Mouse (Mus musculus): Measurements from ENCODE around the gene Clip4.
A peak's percentile ranks its signal among the peaks of the same experiment; 100 is the strongest.
"Not testable (repeated sequence)": the region's sequence is repeated elsewhere in the genome, so short reads cannot be mapped to it uniquely, and the experiment has no call there.

Clip4 gene

GRCm38 (mm10) chr17:71768173-71768572 lies at the start of gene Clip4:
TSS of gene Clip4 (plus strand) at chr17:71768473.
- not testable (repeated sequence) for DNase-seq

DNA sequence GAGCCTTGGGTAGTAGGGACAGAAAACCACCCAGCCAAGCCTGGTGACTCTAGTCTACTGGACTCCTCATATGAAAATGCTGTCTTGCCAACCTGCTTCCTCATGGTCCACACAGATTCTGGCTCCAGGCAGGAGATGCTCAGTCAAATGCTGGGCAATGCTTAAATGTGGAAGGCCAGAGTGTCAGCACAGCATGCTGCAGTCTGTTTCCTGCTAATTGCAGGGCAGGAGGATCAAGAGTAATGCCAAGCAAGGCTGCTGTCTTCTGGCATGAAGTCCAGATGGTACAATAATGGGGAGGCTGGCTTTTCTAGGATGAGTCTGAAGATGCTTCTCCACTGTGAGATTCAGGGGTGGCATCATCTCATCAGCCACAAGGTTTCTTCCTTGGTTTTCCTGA lies 47.8 kb upstream of the Clip4 start:
- no peak for DNase-seq

DNA sequence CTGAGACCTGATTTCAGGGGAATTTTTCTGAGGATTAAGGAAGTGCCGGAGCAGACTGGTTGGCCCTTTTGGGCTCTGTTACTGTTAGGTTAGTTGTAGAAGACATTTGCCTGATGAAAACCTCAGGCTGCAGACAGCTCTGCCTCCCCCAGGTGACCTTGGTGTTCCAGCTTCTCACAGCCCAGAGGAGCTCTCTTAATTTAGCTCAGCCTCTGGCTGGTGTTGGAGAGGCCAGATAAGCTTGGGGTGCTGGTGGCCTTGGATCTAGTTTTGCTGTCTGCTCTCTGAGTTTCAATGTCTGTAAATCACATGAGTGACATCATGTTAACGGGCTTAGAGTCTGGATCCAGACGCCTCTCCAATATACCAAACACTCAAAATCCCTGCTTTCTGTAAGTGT lies 47.3 kb upstream of the Clip4 start:
- DNase-seq, result no peak

DNA sequence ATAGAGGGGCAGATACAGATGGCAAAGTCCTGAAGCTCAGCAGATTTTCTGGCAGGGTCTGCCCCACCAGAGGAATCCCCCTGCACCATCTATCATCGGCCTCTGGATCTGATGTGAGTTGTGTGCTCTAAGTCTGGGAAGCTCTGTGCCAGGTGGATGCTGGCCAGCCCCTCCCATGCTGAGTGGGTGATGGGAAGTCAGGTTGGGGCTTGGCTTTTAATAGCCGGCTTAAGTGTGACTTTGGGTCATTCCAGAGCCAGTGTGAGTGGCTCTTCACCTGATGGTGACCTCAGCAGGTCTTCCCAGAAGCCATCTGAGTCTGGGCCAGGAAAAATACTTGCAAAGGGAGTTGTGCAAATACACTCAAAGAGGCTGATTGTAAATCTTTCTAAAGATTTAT lies 37.6 kb upstream of the Clip4 start:
- DNase-seq, result peak; percentile 78 to 89

GRCm38 (mm10) chr17:71736442-71736841 lies 31.8 kb upstream of the Clip4 start:
- DNase-seq, result no peak

GRCm38 (mm10) chr17:71742156-71742555 lies 26.1 kb upstream of the Clip4 start:
- no peak for DNase-seq

- DNase-seq, result peak; percentile 34 to 57
Observed at GRCm38 (mm10) chr17:71742935-71743334, 25.3 kb upstream of the Clip4 start.

GRCm38 (mm10) chr17:71746114-71746513 lies 22.2 kb upstream of the Clip4 start:
- no peak for DNase-seq

DNA sequence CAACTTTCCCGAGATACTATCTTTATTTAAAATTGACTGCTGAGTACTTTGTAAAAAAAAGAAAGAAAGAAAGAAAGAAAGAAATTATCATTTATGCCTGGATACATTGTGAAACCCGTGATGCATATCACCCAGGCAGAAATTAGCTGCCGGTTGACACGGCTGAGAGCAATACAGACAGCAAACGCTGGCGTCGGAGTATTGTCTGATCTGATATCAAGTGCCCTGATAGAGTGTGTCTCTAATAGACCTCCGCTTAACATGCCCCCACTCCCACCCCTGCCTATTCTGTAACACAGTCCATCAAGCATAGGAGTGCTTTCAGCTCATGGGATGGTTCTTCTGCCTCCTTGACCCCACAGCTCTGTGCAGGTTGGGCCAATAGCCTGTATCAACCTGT lies 20.7 kb upstream of the Clip4 start:
- no peak for DNase-seq

DNA sequence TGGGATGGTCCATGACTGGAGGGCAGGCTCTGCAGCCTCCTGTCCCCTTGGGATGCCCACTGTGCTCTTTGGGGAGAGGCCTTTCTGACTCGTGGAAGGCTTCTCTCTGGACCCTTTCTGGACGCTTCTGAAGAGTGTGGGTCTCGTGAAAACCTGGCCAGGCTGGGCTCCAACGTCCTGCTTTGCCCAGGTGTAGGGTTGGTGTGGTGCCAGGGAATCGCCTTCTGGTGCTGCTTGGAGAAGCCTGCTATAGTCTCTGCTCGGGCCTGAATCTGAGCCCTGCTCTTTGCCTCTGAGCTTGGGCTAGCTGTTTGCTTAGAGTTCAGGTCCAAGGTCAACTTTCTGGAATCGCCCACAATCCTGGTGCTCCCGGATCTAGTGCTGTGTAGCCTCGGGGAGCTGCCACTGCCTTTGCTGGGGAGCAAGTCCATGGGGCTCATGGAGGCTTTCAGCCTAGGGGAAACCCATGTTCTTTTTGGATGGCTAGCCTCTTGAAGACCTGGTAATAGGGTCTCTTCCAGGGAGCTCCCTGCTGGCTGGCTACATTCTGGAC lies 18.6 kb upstream of the Clip4 start:
- no peak for DNase-seq

DNA sequence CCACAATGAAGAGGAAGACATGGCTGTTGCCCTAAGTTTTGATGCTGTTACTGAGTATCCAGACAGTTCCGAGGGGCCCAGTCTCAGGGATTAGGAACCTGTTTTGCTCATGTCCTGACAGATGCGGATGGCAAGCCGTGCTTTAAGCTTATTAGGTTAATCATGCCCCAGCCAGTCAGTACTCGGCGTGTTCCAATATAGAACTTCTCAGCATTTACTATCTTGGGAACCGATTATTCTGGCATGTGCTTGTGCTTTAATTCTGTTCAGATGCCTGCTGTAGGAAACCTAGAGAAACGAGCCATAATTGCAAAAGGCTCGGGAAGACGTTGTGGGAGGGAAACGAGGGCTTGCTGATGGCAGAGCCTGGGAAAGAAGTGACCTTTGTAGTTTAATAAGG lies 15.4 kb upstream of the Clip4 start, which contains the start of gene Pcare:
TSS of gene Pcare (minus strand) at position 64 of the 400 bp plus-strand sequence.
- no peak for DNase-seq

DNA sequence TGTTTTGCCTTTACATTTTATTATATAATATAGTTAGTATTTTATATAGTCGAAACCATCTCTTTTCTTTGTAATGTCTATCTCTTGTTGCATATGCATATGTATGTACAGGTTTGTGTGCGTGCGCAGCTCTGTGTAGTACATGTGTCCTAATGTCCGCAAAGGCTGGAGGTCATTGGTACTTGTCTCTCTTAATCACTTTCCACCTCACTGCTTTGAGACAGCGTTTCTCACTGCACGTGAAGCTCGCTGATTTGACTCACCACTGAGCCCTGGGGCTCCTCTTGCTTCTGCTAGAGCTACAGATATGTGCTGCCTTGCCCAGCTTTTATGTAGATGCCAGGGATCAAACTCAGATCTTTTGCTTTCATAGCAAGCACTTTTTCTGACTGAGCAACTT lies 7.7 kb upstream of the Clip4 start:
- DNase-seq, result no peak

DNA sequence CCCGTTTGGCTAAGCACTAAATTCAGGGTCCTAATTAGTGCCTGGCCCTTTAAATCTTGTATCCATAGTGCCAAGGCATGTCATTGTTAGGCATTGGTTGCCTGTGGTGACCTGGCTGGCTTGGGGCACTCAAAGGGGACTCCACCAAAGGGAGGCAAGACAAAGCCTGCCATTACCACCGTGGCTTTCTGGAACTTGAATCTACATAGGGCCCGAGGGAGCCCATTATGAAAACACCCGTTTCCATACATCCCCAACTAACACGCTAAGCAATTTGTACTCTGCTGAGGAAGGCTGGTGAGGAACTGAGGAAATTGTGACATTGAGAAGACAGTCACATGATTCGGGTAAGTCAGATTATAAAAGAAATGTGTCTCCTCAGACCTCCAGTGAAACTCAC lies 1.3 kb downstream of the Clip4 start:
- DNase-seq, result no peak

DNA sequence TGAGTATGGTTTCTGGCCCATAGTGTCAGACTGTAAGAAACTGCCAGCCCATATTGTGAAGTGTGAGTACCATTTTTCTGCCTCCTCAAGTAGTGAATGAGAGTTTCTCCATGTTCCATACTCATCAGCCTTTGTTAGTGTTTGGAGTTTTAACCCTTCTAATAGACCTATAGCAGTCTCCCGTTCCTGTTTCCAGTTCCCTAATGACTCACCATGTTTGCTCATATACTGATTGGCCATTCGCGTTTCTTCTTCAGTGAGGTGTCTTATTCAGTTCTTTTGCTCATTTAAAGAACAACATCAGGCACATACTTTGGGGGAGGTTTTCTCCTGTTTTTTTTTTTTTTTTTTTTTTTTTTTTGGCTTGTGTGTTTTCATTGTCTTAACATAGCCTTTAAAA lies 2.4 kb downstream of the Clip4 start:
- no peak for DNase-seq

DNA sequence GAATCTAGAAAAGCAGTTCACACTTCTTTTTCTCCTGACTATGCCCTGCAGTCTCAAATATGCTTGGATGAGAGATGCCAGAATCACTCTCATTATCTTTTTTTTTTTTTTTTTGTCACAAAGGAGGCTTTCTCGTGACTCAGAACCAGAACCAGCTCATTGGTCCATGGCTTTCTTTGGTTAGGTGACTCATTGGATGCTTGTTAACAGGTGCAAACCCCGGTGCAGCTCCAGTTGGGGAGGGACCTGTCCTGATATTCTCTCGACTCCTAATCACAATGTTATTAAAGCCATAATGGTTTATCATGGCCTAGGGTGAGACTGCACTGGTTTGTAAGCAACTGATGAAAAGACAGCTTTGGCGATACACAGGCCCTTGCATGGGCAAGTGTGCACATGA lies 5.9 kb downstream of the Clip4 start:
- DNase-seq, result no peak

DNA sequence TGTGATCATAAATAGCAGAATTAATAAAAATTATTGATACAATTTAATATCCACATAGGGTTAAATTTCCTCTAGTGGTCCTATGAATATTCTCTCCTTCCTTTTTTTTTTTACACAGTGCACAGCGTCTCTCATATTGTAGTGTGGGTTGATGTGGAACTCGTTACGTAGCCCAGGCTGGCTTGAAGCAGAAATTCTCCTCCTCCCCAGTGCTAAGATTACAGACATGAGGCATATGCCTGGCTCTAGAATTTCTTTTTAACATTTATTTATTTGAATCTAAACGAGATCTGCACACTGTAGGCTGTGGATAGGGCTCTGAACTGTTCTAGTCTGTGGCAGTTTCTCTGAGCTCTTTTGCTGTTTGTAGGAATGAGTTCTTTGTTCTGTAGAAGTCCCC lies 7.0 kb downstream of the Clip4 start:
- DNase-seq, result no peak

DNA sequence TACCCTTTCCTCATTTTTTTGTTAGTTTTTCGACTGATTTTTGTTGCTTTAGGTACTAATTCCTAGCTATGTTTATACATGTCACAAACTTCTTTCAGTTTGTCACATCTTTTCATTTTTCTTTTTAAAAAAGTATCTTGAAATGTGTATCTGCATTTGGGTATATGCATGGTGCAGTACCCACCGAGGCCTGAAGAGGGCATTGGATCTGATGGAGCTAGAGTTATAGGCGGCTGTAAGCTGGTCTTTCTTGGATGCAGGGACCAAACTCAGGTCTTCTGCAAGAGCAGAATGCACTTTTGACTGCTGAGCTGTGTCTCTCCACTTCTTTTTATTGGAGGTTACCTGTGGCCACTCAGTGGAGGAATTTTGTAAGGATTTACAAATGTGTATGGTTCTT lies 10.4 kb downstream of the Clip4 start:
- no peak for DNase-seq

DNA sequence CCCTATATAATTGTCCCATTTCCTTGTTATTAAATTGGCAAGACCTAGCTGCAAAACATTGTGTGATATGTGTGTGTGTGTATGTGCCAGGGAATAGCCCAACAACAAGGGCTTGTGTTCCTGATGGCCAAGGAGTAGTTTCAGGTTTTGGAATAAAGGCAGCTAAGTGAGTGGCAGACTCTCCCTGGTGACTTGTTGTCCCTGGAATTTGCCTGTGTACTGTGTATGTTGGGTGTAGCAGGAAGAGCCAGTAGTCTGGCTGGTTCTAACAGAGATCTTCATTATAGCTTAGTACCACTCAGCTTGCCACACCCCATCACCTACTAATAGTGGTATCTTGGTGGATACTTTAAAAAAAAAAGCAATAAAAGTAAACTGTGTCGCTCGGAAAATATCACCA lies 12.2 kb downstream of the Clip4 start:
- no peak for DNase-seq

GRCm38 (mm10) chr17:71780945-71781344 lies 12.7 kb downstream of the Clip4 start:
- peak; percentile 63 to 81 for DNase-seq

- no peak for DNase-seq
Observed at GRCm38 (mm10) chr17:71782242-71782698, 14.0 kb downstream of the Clip4 start.

DNA sequence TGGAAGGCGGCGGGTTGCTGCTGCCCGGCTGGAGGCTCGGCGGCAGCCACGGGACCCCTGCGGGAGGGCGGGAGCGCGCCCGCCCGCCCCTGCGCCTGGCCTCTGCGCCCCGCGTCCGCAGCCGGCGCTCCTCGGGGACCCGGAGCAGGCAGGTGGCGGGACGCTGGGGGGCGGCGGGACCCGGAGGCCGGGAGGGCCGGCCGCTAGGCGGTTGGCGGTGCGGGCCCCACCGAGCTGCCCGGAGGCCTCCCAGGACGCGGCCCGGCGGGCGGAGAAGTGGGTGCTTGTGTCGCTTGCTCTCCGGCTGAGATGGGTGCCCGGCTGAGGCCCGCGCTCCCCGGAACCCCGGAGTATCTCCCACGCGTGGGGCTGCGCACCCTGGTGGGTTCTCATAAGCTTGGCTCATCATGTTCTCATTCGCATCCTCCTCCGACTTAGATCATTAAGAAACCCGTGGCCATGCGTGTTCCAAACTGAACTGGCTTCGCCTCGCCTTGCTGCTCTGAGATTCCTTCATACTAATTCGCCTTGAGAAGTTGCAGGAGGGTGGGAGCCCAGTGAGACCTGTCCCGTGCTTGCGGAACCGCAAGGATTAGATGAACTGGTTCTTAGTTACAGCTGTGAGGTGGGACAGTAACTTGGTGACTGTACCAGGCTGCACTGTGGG lies 14.6 kb downstream of the Clip4 start:
- DNase-seq, result peak; percentile 21 to 35

GRCm38 (mm10) chr17:71783366-71783735 lies 15.1 kb downstream of the Clip4 start:
- no peak for DNase-seq

GRCm38 (mm10) chr17:71786456-71786855 lies 18.2 kb downstream of the Clip4 start:
- DNase-seq, result no peak

DNA sequence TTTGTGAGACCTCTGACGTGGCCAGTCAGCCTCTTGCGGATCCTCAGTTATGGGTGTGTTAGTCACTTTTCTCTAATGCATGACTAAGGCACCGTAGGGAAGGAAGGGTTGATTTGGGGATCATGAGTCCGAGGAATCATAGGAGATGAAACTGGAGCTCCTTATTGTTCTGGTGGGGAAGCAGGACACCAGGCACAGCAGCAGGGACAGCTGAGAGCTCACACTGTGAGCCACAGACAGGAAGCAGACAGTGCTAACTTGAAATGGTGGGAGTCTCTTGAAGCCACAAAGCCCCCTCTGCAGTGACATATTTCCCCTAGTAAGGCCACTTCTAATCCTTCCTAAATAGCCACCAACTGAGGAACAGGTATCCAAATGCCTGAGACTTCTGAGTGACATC lies 22.8 kb downstream of the Clip4 start:
- no peak for DNase-seq

DNA sequence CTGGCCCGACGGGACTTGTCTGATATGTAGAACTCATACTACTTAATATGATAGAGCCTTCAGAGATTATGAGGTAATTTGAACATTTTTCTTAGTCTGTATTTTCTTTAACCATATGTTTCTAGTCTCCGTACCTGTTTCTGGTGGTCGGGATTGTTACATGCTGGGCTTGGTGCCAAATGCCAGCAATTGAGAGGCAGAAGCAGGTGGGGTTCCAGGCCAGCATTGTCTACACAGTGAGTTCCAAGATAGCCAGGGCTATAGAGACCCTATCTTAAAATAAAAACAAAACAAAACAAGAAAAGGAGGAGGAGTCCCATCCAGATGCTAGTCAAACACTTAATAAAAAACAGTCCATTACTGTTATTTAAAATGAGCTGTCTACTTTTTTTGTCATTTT lies 23.3 kb downstream of the Clip4 start:
- no peak for DNase-seq

Data from lung, postnatal 4 days (tissue).